Mouse (Mus musculus) intestine, embryonic 14.5 days (tissue): ENCODE data around the gene Nrg4. TPM values are rescaled to one million over a fixed set of nuclear protein-coding genes. Genes with fewer than 3 reads are reported as not detected.

Experiments used
- ATAC-seq: fragments of 200-750 bp; cut with Nextera tagmentation; replicated peaks from 2 replicates; pipeline ENCODE4 v1.8.0; 2017; ENCODE audit warnings: low read depth, moderate number of reproducible peaks, moderate TSS enrichment, moderate library complexity; ENCODE audit not compliant: low FRiP score, low TSS enrichment
- DNase-seq: peaks from one replicate; pipeline ENCODE4 v3.0.0-alpha.2; 2018; ENCODE audit warnings: low spot score
- H3K27ac ChIP-seq: fragments of 300-500 bp; sonication (generic); 2 replicates; pipeline ENCODE4 v1.5.1; 2014; ENCODE audit warnings: low read depth, mild to moderate bottlenecking, control low read depth
- H3K27me3 ChIP-seq: fragments of 300-500 bp; sonication (generic); replicated peaks from 2 replicates; pipeline ENCODE4 v1.6.1; 2014; ENCODE audit warnings: low read length, control low read depth; ENCODE audit not compliant: control insufficient read depth, insufficient read depth
- H3K36me3 ChIP-seq: fragments of 300-500 bp; sonication (generic); 2 replicates; pipeline ENCODE4 v1.6.1; 2014; ENCODE audit warnings: low read length, control low read depth; ENCODE audit not compliant: control insufficient read depth, insufficient read depth
- H3K4me1 ChIP-seq: fragments of 300-500 bp; sonication (generic); replicated peaks from 2 replicates; pipeline ENCODE4 v1.6.1; 2014; ENCODE audit warnings: low read length, control low read depth, mixed read lengths; ENCODE audit not compliant: control insufficient read depth, insufficient read depth
- H3K4me2 ChIP-seq: fragments of 300-500 bp; sonication (generic); 2 replicates; pipeline ENCODE4 v1.6.1; 2014; ENCODE audit warnings: low read length
- H3K4me3 ChIP-seq: fragments of 300-500 bp; sonication (generic); 2 replicates; pipeline ENCODE4 v1.5.1; 2014; ENCODE audit warnings: low read depth, low read length, control low read depth, mixed read lengths
- H3K9ac ChIP-seq: fragments of 300-500 bp; sonication (generic); 2 replicates; pipeline ENCODE4 v1.6.1; 2014; ENCODE audit warnings: mild to moderate bottlenecking, low read length
- H3K9me3 ChIP-seq: fragments of 300-500 bp; sonication (generic); 2 replicates; pipeline ENCODE4 v1.6.1; 2016; ENCODE audit warnings: low read length, control low read depth; ENCODE audit not compliant: control insufficient read depth
- WGBS: fragments of 180-500 bp; shearing (Covaris S2); extraction: QIAGEN DNeasy Blood & Tissue Kit; methylation state at CpG from one replicate; pipeline ENCODE4 v1.1.7; 2014; 5-methylcytosine and 5-hydroxymethylcytosine counted together
- polyA plus RNA-seq: library from polyadenylated mRNA; unstranded; fragments of >200 nt; fragmentation: Nextera tagmentation; extraction: Ambion mirVana; gene quantifications from 2 replicates; pipeline ENCODE4 v1.2.1, GENCODE M21; 2014

Gene Nrg4
- polyA plus RNA-seq, 1 experiment from 2014 or later = 1.3 TPM

DNA sequence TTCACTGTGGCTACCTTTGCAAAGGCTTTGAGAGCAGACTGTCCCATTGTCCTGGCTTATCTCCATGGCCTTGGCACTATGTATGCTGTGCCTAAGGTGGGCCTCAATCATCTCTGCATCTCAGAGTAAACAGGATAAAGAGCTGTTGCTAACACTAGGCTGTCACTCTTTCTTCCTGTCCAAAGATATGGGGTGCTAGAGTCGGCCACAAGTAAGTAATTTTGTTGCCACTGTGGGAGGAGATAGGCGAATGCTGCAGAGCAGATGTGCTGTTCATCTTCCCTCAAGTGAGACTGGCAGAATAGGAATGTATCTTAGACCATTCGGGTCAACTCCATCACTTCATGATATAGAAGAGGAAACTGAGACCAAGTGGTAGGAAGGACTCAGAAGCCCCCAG, 28.0 kb upstream of the Nrg4 start:
- H3K9ac ChIP-seq = no peak overlapping the region
- 70% methylated on average over 3 of the region's 3 CpGs for WGBS
- H3K4me1 ChIP-seq = no peaks in the 10 kb centered on the region
- no peaks in the 10 kb centered on the region for H3K27me3 ChIP-seq
- no peak for DNase-seq
- no peak overlapping the region for H3K27ac ChIP-seq
- ATAC-seq = no peak
- H3K4me3 ChIP-seq = no peak overlapping the region
- no peaks in the 10 kb centered on the region for H3K36me3 ChIP-seq
- no peaks in the 10 kb centered on the region for H3K9me3 ChIP-seq
- no peak overlapping the region for H3K4me2 ChIP-seq

DNA sequence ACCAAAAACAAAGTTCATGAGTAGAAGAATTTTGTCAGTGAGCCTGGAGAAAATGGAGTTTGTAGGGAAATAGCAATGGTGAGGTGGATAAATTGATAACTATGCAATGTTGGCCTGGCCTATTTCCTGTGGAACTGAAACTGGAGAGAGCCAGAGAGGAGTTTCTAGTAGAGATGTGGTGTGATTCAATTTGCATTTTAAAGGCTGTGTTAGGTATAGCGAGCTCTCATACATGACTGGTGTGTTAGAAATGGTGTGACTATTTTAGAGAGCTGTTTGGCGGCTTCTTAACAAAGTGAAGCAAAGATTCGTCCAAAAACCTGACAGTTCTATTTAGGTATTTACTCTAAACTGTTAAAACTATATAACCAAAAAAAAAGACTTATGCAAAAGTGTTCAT, 22.0 kb upstream of the Nrg4 start:
- no peaks in the 10 kb centered on the region for H3K9me3 ChIP-seq
- no peaks in the 10 kb centered on the region for H3K36me3 ChIP-seq
- ATAC-seq = no peak
- H3K9ac ChIP-seq = no peak overlapping the region
- no peak overlapping the region for H3K27ac ChIP-seq
- DNase-seq = no peak
- H3K4me3 ChIP-seq = no peak overlapping the region
- WGBS = 79% methylated on average over 3 of the region's 3 CpGs
- no peak overlapping the region for H3K4me2 ChIP-seq
- no peaks in the 10 kb centered on the region for H3K27me3 ChIP-seq
- no peaks in the 10 kb centered on the region for H3K4me1 ChIP-seq

DNA sequence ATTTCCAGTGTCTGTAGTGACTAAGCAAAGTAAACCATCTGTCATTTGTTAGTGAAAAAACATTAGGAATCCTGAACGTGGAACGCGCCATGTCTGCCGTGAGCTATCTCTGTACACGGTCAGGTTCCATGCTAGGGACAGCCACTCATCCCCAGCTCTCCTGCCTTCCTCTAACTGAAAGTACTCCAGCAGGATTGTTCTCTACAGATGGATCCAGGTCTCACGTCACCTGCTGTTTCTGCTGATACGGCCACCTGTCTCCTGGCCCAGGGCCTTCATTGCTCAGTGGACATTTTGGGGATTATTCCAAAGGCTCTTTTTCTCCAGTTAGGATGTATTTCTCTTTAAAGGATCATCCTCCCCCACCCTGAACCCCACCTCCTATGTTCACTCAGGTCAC, 18.7 kb upstream of the Nrg4 start:
- no peaks in the 10 kb centered on the region for H3K4me1 ChIP-seq
- H3K4me3 ChIP-seq = no peak overlapping the region
- H3K27me3 ChIP-seq = no peaks in the 10 kb centered on the region
- WGBS = 84% methylated on average over 7 of the region's 7 CpGs
- DNase-seq (no peak), ATAC-seq (no peak)
- H3K4me2 ChIP-seq = no peak overlapping the region
- no peaks in the 10 kb centered on the region for H3K9me3 ChIP-seq
- H3K9ac ChIP-seq = no peak overlapping the region
- no peaks in the 10 kb centered on the region for H3K36me3 ChIP-seq
- H3K27ac ChIP-seq = no peak overlapping the region

DNA sequence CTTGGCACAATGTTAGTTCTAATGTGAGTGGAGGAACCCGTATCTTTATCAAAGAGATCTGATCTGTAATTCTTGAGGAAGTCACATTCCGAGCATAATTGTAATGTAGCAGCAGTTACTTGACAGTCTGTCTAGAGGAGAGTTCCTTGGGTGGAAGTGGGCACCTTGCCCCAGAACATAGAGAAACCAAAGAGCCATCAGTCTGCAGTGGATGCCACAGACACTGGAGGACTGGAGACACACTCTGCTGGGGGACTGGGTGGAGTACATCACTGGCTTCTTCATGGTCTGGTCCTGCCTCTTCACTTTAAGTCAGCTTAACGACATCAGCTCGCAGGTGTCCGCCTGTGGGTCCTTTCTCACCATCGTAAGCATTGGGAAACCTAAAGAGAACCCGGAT, 17.5 kb upstream of the Nrg4 start:
- Histone ChIP-seq H3K4me3 (no peak overlapping the region), H3K36me3 (no peaks in the 10 kb centered on the region), H3K9ac (no peak overlapping the region), H3K27me3 (no peaks in the 10 kb centered on the region), H3K4me1 (no peaks in the 10 kb centered on the region), H3K9me3 (no peaks in the 10 kb centered on the region), H3K27ac (no peak overlapping the region), H3K4me2 (no peak overlapping the region)
- WGBS = 82% methylated on average over 7 of the region's 7 CpGs
- DNase-seq = no peak
- ATAC-seq = no peak

DNA sequence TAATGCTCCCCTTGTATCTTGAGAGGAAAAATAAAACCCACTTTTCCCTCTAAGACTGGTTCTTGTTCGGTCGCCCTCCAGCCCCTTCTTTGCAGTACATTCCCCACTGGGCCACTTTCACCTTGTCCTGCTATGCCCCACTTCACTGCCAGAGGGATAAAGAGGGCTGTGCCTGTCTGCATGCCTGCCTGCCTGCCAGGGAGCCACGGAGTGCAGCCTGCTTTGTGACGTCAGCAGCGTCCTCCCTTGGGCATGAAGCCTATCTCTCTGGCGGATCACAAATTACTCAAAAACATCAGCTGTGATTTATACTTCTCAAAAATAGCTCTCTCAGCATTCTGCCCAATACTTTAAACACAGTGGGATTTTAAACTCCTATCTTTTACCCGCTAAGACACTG, 6.3 kb upstream of the Nrg4 start:
- no peak overlapping the region for H3K4me2 ChIP-seq
- H3K27me3 ChIP-seq = peaks cover 25% of the 10 kb centered on the region
- H3K9me3 ChIP-seq = 0 out of 2 replicates have a peak, but pooled peaks cover 4% of the 10 kb centered on the region
- no peak overlapping the region for H3K27ac ChIP-seq
- 36% methylated on average over 7 of the region's 7 CpGs for WGBS
- H3K4me1 ChIP-seq = no peaks in the 10 kb centered on the region
- DNase-seq (no peak), ATAC-seq (no peak)
- no peak overlapping the region for H3K9ac ChIP-seq
- no peaks in the 10 kb centered on the region for H3K36me3 ChIP-seq
- H3K4me3 ChIP-seq = no peak overlapping the region

DNA sequence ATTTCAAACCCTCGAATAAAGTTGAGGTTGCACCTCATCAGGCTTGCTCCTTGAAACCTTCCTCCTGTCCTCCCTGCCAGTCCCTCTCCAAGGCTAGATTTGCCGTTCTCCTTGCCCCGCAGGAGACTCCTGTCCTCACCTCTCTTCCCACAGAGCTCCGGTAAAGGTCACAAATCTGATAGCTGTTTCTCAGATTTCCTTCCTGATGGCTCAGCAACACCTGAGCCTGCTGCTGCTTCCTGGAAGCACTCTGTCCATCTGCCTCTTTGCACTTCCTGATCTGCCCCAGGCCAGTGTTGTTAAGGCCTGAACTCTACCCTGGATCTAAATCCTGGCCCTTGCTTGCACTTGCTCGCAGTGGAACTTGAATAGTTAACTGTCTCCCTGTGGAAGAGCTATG, 5.8 kb upstream of the Nrg4 start:
- Histone ChIP-seq H3K9ac (no peak overlapping the region), H3K27me3 (peaks cover 29% of the 10 kb centered on the region), H3K36me3 (no peaks in the 10 kb centered on the region), H3K4me3 (no peak overlapping the region), H3K4me2 (no peak overlapping the region), H3K27ac (no peak overlapping the region), H3K9me3 (no peaks in the 10 kb centered on the region), H3K4me1 (no peaks in the 10 kb centered on the region)
- WGBS = 52% methylated on average over 5 of the region's 5 CpGs
- DNase-seq (no peak), ATAC-seq (no peak)

DNA sequence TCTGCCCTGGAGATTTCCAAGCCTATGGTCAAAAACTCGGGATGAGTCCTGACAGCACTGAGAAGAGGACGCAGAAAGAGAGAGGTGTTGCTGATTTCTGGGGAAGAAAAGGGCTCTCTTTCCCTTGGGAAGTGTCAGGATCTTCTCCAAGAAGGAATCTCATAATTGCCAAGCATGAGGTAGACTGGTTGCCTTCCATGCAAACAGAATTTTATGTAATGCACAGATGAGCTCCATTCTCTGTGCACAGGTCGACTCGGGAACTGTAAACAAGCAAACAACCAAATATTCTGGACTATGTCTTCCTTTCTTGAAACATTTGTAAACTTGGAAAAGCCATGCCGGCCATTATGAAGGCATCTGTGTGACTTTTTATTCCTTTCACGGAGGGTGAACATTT, 2.8 kb upstream of the Nrg4 start:
- ATAC-seq = no peak
- H3K4me1 ChIP-seq = no peaks in the 10 kb centered on the region
- no peak overlapping the region for H3K9ac ChIP-seq
- H3K27me3 ChIP-seq = peaks cover 47% of the 10 kb centered on the region
- no peak for DNase-seq
- H3K27ac ChIP-seq = no peak overlapping the region
- WGBS = 79% methylated on average over 6 of the region's 6 CpGs
- no peaks in the 10 kb centered on the region for H3K36me3 ChIP-seq
- no peaks in the 10 kb centered on the region for H3K9me3 ChIP-seq
- H3K4me3 ChIP-seq = no peak overlapping the region
- no peak overlapping the region for H3K4me2 ChIP-seq

DNA sequence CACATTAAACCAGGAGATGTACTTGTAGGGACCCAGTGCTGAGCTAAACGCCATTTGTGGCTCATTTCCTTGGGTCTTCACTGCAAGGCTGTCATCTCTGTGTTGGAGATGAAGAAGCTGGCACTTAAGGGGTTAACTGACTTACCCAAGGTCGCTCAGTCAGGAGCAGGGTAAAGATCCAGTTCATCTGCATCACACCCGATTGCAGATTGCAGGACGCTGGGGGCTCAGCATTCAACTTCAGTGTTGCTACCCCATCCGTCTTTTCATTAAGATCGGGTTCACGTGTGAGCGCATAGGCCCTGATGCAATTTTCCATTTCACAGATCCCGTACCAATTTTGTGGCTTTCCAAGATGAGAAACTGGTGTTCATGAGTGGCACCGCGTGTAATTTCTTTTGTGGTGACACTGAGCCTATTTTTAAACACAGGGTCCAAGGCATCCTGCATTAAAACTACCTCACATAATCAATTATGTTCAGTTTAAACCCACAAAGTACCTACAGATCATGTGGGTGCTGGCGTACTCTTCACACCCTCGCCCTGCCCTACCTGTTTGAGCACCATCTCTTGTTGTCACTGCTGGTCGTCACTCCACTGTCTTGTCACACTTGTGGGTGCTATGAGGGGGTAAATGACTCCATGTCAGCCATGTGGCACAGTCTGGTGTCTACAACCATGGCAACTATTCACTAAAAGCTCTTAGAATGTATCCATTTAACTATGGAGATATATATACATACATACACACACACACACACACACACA, 1.7 kb upstream of the Nrg4 start:
- H3K4me1 ChIP-seq = no peaks in the 10 kb centered on the region
- WGBS = 33% methylated on average over 14 of the region's 14 CpGs
- no peak overlapping the region for H3K4me3 ChIP-seq
- no peak for DNase-seq
- H3K4me2 ChIP-seq = no peak overlapping the region
- no peak overlapping the region for H3K27ac ChIP-seq
- H3K9me3 ChIP-seq = no peaks in the 10 kb centered on the region
- H3K36me3 ChIP-seq = no peaks in the 10 kb centered on the region
- peaks cover 52% of the 10 kb centered on the region for H3K27me3 ChIP-seq
- no peak for ATAC-seq
- no peak overlapping the region for H3K9ac ChIP-seq

DNA sequence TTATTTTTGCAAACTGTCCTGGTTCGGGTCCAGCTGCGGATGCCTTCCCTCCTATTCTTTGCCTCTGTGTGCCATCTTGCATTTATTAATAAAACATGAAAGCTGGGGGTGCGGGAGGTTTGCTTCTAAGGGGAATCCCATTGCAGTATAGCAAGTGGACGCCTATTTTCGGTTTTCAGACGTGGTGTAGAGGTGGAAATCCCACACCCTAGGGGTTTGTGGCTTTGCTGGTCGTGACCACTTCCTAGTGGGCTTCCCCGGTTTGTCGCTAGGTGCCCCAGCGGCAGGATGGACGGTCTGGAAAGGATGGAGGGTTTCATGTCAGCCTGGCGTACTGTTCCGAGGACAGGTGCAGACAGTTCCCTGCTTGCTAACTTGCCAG, 581 bp upstream of the Nrg4 start:
- H3K36me3 ChIP-seq = no peaks in the 10 kb centered on the region
- no peaks in the 10 kb centered on the region for H3K9me3 ChIP-seq
- peak overlapping the region; percentile 81 for H3K4me2 ChIP-seq
- 1% methylated on average over 13 of the region's 13 CpGs for WGBS
- H3K9ac ChIP-seq = peak overlapping the region; percentile 38
- H3K27me3 ChIP-seq = peaks cover 52% of the 10 kb centered on the region
- peak; percentile 40 for ATAC-seq
- peak overlapping the region; percentile 65 for H3K4me3 ChIP-seq
- no peak overlapping the region for H3K27ac ChIP-seq
- no peaks in the 10 kb centered on the region for H3K4me1 ChIP-seq
- no peak for DNase-seq
